ENCODE assay signal across 8 mouse cellular contexts in genomic region chr1:93174399-93174798, GRCm38 (mm10). TPM values are rescaled to one million over a fixed set of nuclear protein-coding genes. Genes with fewer than 3 reads are reported as not detected.
DNase-seq lines count a peak whose midpoint lies in the region; ATAC-seq lines count a peak whose summit lies in the region.

No protein-coding gene starts in this region.

- H3K9ac ChIP-seq in intestine, embryonic 14.5 days (ENCODE audit: low read length) = no peak overlapping the region

- ATAC-seq in intestine, embryonic 14.5 days (replicated peaks; ENCODE audit: low FRiP score, low TSS enrichment, low read depth) = peak; percentile 63
- peak; percentile 60 for ATAC-seq in megakaryocyte-erythroid progenitor cell, adult 5-6 weeks (replicated peaks; ENCODE audit: low FRiP score, low TSS enrichment, poor library complexity, severe bottlenecking)

- WGBS in intestine, embryonic 14.5 days = under 1% methylated on average over 4 of the region's 4 CpGs

- intact Hi-C loops in left cerebral cortex, postnatal 10 days (cut with DNase I) = loop anchor here (10.0 kb wide), 1 partner anchor 170 kb away; the partner anchor contains the start of genes Pask and Ppp1r7

- H3K4me2 ChIP-seq in intestine, embryonic 14.5 days (ENCODE audit: low read length) = no peak overlapping the region

- H3K36me3 ChIP-seq in intestine, embryonic 14.5 days (ENCODE audit: control insufficient read depth, insufficient read depth, low read length) = no peaks in the 10 kb centered on the region

- no peak overlapping the region for H3K4me3 ChIP-seq in intestine, embryonic 14.5 days (ENCODE audit: low read depth, low read length)

- no peaks in the 10 kb centered on the region for H3K27me3 ChIP-seq in intestine, embryonic 14.5 days (replicated peaks; ENCODE audit: control insufficient read depth, insufficient read depth, low read length)

- H3K9me3 ChIP-seq in intestine, embryonic 14.5 days (ENCODE audit: control insufficient read depth, low read length) = no peaks in the 10 kb centered on the region

- peak; percentile 60 to 91 for DNase-seq in adrenal gland, adult (ENCODE audit: inconsistent age in 2 of 2, low spot score in 1 of 2)
- peak; percentile 91 for DNase-seq in embryo, embryonic 10 days (ENCODE audit: low spot score)
- peak; percentile 35 for DNase-seq in gastrocnemius, postnatal 25 days
- peak; percentile 100 for DNase-seq in intestine, embryonic 14.5 days (ENCODE audit: low spot score)
- peak; percentile 60 to 77 for DNase-seq in left cerebral cortex, postnatal 10 days (ENCODE audit: extremely low spot score in 1 of 2, low spot score in 2 of 2)
- DNase-seq in right cerebral cortex, postnatal 25 days = peak; percentile 53
- DNase-seq in urinary bladder, postnatal 25 days (ENCODE audit: low spot score) = peak; percentile 85

- peaks cover 18% of the 10 kb centered on the region for H3K4me1 ChIP-seq in intestine, embryonic 14.5 days (replicated peaks; ENCODE audit: control insufficient read depth, insufficient read depth, low read length)

- H3K27ac ChIP-seq in intestine, embryonic 14.5 days (ENCODE audit: low read depth) = no peak overlapping the region

RNA-seq across cellular contexts. Expression of gene Crocc2, which starts 5.9 kb away (rescaled TPM):
- total RNA-seq in gastrocnemius, postnatal 25 days (2021) = not detected
- polyA plus RNA-seq in intestine, embryonic 14.5 days (2014; fragmentation: Nextera tagmentation; extraction: Ambion mirVana) = 0.04 and 0.16 TPM in 2 replicates
- total RNA-seq in left cerebral cortex, postnatal 10 days (2021) = under 1 TPM; 0.16 to 0.17 TPM
- total RNA-seq in megakaryocyte-erythroid progenitor cell, adult 5-6 weeks (2014; fragmentation: Nextera tagmentation) = not detected in 2 replicates
- total RNA-seq in megakaryocyte-erythroid progenitor cell, adult 5-6 weeks (2017) = not detected in 2 replicates

RNA-seq across cellular contexts. Expression of gene 2310007B03Rik, which starts 13.7 kb away (rescaled TPM):
- not detected for total RNA-seq in gastrocnemius, postnatal 25 days (2021)
- 3.2 and 3.9 TPM in 2 replicates for polyA plus RNA-seq in intestine, embryonic 14.5 days (2014; fragmentation: Nextera tagmentation; extraction: Ambion mirVana)
- total RNA-seq in left cerebral cortex, postnatal 10 days (2021) = not detected
- total RNA-seq in megakaryocyte-erythroid progenitor cell, adult 5-6 weeks (2014; fragmentation: Nextera tagmentation) = not detected in 2 replicates
- not detected in 2 replicates for total RNA-seq in megakaryocyte-erythroid progenitor cell, adult 5-6 weeks (2017)

RNA-seq across cellular contexts. Expression of gene Agxt, which starts 39.4 kb away (rescaled TPM):
- total RNA-seq in gastrocnemius, postnatal 25 days (2021) = not detected
- not detected in 2 replicates for polyA plus RNA-seq in intestine, embryonic 14.5 days (2014; fragmentation: Nextera tagmentation; extraction: Ambion mirVana)
- total RNA-seq in left cerebral cortex, postnatal 10 days (2021) = not detected
- total RNA-seq in megakaryocyte-erythroid progenitor cell, adult 5-6 weeks (2014; fragmentation: Nextera tagmentation) = not detected in 2 replicates
- not detected in 2 replicates for total RNA-seq in megakaryocyte-erythroid progenitor cell, adult 5-6 weeks (2017)

Comparison
In these comparisons a context has a peak if more than half of its experiments do, and no peak if none do; other contexts are left out.
1. DNase-seq: peak in every context shown above with its lines; median percentile 100 in intestine, embryonic 14.5 days; 91 in embryo, embryonic 10 days; 85 in urinary bladder, postnatal 25 days; 76 in adrenal gland, adult; 68 in left cerebral cortex, postnatal 10 days; 53 in right cerebral cortex, postnatal 25 days; 35 in gastrocnemius, postnatal 25 days.